Mouse (Mus musculus) urinary bladder, adult 2 months (tissue): ENCODE results near the gene Lrat. TPM values are rescaled to one million over a fixed set of nuclear protein-coding genes. Genes with fewer than 3 reads are reported as not detected.

Source experiments
- DNase-seq: peaks from one replicate; pipeline ENCODE4 v3.0.0; 2022; ENCODE audit warnings: low spot score
- polyA plus RNA-seq: library from polyadenylated mRNA; depleted of rRNA; stranded (reverse); fragments of >200 nt; gene quantifications from 2 replicates; pipeline ENCODE4 v1.2.3, GENCODE M21; 2012; rRNA removed

Gene Lrat
- 1.5 and 1.7 TPM in 2 replicates for polyA plus RNA-seq

DNA sequence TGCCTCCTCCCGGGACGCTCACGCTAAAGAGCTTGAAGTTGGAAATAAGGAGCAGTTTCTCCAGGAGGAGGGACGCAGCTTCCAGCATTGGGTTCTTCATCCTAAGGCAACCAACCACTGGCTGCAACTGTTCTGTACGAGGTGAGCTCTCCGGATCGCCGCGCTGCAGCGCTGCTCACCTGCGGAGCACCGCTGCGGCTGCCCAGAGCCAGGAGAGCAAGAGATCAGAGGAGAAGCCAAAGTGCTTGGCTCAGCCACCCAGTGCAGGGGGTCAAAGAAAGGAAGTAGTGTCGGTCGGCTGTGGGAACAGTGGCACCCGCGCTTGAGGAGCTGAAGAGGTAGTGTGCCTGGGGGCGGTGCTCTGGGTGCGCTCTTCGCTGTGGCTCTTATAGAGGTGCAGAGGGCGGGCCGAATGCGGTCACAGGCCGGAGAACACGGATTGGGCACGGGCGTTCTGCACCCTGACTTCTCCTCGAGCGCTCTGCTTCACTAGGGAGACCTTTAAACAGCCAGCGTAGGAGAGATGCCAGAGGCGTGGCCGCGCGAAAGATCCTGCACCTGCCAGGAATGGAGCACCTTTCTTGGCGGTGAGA is at the start of gene Lrat:
Lrat (minus strand) TSS at position 361 of the 593 bp plus-strand sequence.
- peak; percentile 23 for DNase-seq

DNA sequence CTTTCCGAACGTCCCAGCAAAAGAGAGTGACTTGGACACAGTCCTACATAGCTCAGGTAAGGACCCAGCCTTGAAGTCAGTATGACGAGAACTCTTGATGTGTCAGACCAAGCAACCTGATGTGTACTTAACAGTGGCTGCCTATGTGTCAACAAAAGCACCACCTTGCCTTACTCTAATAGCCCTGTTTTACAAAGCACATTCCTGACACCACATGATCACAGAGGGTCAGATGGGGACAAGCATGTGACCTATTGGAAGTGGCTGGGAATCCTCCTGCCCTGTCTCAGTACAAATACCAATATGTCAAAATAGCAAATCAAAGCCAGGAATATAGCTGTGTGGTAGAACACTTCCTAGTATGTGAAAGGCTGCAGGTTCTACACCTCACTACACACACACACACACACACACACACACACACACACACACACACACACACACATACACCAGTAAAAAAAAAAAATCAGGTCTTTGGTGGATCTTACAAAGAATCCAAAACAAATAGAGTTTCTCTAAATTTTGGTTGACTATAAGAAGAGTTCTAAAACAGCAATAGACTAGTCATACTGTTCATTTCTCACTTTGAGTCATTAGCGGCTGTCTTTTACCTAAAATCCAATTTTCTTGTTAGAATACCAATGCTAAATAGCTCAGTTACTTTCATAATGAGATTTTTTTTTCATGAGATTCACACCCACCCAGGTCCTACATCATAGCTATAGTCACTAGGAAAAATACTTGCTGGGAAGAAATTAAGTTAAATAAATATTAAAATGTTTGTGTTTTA is 48.6 kb upstream of the Lrat start:
- no peak for DNase-seq

DNA sequence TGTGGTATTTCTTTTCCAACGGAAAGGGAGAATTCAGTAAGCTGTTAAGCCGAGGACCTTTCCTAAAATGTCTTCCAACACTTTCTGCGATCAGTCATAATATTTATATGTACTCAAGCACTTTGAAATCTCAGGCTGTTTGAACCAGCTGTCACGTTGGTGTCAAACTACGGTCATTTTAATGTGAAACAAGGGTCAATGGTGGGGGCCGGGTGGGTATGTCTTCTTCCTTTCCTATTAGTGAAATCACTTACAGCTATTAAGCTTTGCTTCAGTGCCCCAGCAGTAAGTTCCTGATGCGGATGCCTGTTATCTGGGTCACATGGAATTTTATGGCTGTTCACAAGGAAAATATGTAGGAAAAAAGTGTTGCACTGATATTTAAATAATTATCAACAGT is 46.9 kb upstream of the Lrat start:
- DNase-seq = no peak

DNA sequence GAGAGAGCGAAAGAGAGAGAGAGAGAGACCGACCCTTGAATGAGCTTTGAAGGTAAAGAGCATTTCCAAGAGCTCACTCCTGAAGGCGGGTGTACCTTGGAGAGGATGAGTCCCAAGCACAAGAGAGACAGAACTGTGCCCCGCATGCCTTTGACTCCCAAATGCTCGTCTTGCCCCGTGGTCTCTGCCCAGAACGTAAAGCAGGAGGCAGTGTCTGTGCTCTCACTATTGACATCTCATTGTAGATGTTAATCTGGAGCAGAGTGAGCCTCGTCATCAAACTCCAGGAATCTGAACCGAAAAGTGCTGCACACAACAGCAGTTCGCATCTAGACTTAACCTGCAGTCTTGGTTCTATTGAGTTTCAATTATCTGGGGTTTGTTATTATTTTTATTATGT is 46.4 kb upstream of the Lrat start:
- no peak for DNase-seq

DNA sequence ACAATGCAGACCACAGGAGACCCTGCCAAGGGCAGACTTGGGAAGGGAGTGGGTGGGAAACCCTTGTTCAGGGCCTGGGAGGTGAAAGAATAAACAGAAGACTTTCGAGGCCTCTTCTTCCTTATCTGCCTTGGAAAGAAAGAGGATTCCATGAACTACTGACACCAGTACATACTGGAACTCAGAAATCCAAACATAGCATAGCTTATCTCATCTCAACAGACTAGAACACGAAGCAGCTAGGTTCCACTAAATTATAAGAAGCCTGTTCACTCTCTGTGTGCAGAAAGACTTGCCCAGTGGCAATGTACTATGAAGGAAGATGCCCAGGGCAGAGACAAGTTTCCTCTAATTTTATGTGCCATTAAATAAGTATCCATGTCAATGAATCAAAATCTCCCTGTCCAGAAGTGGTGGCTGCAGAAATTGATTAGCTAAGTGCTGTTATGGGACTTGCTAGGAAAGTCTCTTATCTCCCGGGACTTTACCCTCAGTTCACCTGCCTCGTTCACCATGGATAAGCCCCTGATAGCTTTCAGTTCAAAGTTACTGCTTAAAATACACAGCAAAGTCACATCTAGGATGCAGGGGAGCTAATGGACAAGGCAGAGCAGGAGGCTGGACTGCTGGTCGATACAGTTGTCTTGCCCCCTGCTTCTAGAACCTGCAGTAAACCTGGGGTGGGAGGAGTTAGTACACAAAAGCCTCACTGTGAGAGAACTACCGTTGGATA is 42.8 kb upstream of the Lrat start:
- DNase-seq = no peak

DNA sequence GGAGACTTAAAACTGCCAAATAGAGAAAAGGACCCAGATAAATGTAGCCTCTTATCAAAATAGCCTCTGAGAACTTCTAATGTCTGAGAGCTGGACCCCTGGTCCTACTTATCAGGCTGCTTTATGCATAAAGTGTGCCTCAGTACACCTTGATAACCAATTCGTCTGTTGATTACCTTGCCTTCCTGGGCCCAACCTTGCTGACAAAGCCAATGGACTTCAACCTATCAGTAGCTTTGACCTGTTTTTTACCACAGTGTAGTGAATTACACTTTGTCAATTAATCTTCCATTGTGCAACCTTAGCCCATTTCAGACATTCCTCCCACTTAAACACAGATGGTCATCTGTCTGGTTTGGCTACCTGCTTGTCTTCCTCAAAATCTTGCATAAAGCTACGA is 24.1 kb upstream of the Lrat start:
- DNase-seq = no peak

DNA sequence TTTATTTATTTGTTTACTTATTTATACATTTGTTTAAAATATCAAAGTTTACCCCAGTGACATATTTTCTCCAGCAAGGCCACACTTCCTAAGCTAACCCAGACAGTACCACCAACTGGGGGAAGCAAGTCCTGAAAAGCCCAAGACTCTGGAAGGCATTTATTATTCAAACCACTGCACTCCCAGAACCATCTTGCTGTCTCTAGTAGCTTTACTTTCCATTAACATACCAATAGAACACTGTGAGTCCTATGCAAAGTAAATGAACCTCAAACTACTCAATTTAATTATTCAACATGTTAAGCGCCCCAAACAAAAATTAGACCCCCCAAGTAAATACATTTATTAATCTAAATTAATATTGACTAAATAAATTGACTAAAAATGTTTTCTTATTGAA is 11.9 kb upstream of the Lrat start:
- DNase-seq = no peak

DNA sequence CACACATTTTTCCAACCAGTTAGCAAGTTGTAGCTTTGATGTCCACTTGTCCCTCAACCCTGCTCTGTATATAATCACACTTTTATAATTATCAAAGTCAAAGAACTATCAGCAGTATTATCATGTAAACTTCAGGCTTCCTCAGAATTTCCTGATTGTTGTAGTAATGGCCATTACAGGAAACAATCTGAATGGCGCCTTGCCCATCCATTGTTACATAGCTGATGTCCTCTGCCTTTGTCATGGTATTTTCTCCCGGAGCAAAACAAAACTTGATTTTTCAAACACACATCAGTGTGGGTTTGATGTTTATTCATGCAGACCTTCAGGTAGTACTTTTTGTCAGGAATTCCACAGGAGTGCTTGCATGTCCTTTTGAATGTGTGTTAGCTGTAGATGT is 4.9 kb upstream of the Lrat start:
- no peak for DNase-seq

DNA sequence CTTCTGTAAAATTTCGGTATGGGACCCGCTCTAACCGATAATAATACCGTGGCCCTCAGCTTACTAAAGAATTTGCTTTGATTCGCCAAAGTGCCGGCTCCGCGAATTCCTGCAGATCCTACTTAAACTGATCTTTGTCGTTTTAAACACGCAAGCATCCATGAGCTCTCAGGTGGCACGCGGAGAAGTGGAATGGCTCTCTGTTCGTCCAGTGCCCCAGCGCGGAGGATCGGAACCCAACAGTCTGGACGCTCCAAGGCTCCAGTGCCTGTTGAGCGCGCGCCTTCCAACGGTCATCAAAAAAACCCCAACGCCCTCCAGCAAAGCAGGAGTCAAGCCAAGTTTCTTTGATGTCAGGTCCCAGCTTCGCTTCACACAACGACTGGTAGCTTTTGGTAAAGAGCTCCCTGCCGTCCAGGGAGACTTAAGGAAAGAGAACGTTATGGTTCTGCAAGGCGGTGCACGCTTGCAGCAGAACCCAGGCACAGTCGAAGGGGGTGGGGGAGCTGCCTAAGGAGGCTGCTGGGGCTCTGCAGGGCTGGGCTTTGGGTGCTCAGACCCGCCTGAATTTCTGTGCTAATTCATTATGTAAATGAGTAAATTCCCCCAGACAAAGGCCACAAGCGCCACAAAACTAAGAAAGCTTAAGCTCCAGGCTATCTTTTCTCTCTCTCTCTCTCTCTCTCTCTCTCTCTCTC is 587 bp upstream of the Lrat start:
- DNase-seq = no peak

DNA sequence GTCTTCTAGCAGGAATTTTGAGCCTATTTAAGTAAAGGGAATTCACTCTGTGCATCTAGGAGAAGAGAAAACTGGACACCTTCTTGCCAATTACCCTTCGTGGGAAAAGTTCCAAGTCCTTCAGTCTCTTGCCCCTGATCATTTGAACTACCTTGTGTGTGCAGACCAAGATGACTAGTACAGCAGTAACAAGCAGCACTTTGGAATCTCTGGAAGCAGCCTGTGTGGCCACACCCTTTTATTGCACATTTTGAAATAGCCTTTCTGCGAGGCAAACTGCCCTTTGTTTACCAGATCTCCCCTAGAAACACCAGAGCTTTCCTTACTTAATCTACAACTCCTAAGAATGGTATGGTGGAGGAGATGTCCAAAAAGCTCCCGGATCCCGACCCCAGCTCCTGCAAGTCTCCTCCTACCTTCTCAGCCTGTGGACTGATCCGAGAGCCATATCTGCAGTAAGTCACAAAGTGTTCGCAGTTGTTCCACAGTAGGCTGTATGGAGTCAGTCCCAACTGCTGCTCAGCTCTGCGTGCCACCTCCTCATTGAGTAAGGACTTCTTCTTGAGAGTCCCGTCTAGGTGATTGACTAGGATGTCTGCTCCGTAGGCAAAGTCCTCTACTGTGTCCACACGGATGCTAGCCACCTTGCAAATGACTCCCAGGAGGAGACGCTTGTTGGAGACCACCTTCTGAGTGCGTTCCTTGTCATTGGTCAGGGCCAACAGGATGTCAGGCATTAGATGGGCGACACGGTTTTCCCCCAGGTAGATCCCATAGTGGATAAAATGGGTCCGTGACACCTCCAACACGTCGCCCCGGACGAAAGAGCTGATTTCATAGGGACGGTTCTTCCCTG is 788 bp downstream of the Lrat start:
- DNase-seq = no peak

DNA sequence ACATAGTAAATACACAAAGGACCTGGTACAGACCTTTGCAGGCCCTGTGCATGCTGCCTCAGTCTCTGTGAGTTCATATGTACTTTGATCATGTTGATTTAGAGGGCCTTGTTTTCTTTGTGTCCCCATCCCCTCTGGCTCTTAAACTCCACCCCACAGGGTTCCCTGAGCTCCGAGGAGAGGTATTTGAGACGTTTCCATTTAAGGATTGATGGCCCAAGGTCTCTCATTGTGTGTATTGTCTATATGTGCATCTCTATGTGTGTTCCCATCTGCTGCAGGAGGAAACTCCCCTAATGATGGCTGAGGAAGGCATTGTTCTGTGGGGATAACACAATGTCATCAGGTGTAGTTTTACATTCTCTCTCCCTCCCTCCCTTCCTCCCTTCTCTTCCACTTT is 14.9 kb downstream of the Lrat start:
- DNase-seq = no peak

DNA sequence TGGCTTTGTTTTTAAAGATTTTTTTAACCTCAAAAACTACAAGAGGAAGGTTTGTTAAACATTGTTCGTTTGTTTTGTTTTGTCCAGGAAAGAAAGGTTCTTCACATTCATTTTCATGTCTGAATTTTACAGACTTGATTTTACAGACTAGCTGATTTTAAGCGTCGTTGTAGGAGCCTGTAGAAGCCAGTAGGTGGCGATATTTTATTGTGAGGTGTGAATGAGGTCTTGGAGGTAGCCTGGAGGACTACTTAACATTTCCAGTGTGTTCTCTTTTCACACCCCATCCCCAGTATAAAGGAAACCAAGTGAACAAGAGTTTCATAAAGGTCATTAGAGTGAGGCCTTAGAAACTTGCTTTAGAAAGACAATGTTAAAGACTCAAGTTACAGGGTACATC is 26.5 kb downstream of the Lrat start:
- DNase-seq = no peak

DNA sequence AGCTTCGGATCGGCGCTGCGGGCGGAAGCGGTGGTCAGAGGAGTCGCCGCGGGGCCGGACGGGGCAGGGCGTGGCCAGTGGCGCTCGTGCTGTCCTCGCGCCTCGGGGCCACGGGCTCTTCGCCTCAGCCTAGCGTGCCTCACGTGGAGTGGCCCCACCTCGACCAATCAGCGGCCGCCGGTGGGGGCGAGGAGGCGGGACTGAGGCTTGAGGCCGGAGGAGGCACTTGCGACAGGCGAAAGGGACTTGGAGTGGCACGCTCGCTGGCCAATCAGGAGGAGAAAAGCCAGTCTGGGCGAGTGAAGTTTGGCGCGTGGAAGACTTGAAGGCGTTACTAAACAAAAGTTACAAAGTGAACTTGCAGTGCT is 27.4 kb downstream of the Lrat start, which contains the start of gene Rbm46:
Rbm46 (minus strand) TSS at position 112 of the 368 bp plus-strand sequence.
- peak; percentile 58 for DNase-seq

DNA sequence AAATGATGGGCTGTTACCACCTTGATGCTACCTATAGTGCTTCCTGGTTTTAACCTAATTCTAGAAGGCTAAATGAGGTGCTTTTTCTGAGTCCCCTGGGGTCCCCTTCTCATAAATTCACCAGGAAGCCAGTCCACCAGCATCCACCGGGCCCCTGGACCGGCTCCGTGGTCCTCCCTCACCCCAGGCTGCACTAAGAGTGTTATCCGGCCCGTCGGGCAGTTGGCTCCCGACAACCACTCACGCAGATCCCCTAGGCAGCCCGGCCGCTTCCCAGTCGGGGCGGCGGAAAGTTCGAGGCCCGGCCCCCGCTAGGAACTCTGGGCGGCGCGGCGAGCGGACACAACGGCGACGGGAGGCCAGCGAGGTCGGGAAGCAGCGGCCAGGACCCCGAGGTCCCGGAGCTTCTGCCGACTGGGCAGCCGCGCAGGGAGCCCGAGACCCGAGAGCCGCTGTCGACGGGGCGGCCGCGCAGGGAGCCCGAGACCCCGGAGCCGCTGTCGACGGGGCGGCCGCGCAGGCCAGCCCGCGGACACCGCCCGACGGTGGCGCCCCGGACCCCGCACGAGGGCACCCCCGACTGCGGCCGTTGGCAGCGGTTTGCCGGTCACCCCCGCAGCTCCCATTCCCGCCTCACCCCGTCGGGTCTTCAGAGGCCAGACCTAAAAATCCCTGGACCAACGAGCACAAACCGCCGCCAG is 28.0 kb downstream of the Lrat start:
- DNase-seq = no peak

DNA sequence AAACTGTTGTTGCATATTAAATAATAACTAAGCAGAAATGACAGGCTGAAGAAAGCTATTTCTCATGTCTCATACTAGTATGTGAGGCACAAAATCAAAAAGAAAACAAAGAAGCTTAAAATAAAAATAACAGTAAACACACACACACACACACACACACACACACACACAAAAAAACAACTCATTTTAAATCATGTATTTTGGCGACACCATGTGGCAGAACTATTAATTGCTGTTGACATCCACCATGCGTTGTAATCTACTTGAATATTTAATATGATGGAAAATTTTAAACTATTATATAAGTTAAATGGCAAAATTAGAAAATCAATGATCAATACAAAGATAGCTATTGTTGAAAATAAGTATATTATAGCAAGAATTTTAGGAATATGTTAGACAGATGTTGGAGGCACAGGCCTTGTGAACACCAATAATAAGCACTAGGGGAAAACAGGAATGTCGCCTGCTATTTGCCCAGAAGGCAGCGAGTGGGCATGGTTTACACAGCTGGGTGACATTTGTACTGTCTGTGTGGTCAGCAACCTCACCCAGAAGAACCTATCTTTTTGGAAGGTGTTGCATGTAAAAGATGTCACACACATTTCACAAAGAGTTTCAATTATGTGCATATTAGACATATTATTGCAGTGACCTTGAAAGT is 46.2 kb downstream of the Lrat start:
- DNase-seq = no peak

Other genes starting within 250 kb of the Lrat start
- gene Rbm46, start 27.5 kb downstream of the Lrat start, polyA plus RNA-seq = 1.0 and 1.1 TPM in 2 replicates
- 0.44 TPM in 1 of 2 replicates, not detected in the other for gene Fgg, start 103.8 kb upstream of the Lrat start, polyA plus RNA-seq
- gene Fga, start 122.1 kb upstream of the Lrat start, polyA plus RNA-seq = 0.27 TPM in 1 of 2 replicates, not detected in the other
- gene Fgb, start 145.9 kb upstream of the Lrat start, polyA plus RNA-seq = 0.01 and 0.25 TPM in 2 replicates
- gene Plrg1, start 151.5 kb upstream of the Lrat start, polyA plus RNA-seq = 47.6 and 52.4 TPM in 2 replicates
- 0.17 and 0.25 TPM in 2 replicates for gene Dchs2, start 224.0 kb upstream of the Lrat start, polyA plus RNA-seq